Mouse (Mus musculus) liver, postnatal 0 days (tissue): ENCODE measurements around the gene Eppin.

ENCODE experiments used
- CTCF ChIP-seq: sonication (generic); IDR thresholded peaks from 2 replicates; pipeline ENCODE4 v1.5.1; 2016; ENCODE audit warnings: antibody characterized with exemption, low read depth
- EP300 ChIP-seq: IDR thresholded peaks from 2 replicates; pipeline ENCODE4 v1.6.1; 2016; ENCODE audit warnings: antibody characterized with exemption, low read depth, mild to moderate bottlenecking

- TF ChIP-seq CTCF = no peak
- no peak for TF ChIP-seq EP300
Measured at GRCm38 (mm10) chr2:164540652-164541427, 52.6 kb downstream of the Eppin start.
